In the genomic region with DNA sequence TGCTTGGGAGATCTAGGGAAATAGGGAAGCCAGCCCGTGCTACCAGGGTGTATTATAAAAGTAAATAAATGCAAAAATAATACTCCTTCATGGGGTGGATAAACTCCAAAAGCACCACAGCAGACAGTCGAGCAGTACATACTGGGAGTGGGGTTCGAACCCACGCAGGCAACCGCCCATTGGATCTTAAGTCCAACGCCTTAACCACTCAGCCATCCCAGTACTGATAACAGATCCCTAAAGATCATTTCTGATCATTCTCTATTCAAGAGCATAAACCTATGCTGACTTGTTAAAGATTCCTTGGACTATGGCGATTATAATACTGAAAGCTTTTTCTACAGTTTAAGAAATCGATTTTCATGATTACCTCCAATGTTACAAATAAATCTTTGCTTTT, we compare ENCODE assay signal across 18 mouse cellular contexts. TPM values are rescaled to one million over a fixed set of nuclear protein-coding genes. Genes with fewer than 3 reads are reported as not detected.
DNase-seq lines count a peak whose midpoint lies in the region; ATAC-seq lines count a peak whose summit lies in the region.
"Had no signal": no experiment of that assay in that cellular context is flagged by ENCODE, and none has a peak within 500 bp of the region (broad histone marks: within the 10 kb centered on the region; RNA-seq: fewer than 3 reads in every experiment).

No protein-coding gene starts in this region.

- no peaks in the 10 kb centered on the region for H3K27me3 ChIP-seq in midbrain, embryonic 14.5 days (ENCODE audit: control insufficient read depth, insufficient read depth, low read length)
- no peaks in the 10 kb centered on the region for H3K27me3 ChIP-seq in midbrain, embryonic 11.5 days (ENCODE audit: control insufficient read depth, insufficient read depth, low read length)
- no peaks in the 10 kb centered on the region for H3K27me3 ChIP-seq in neural tube, embryonic 11.5 days (ENCODE audit: control insufficient read depth, insufficient read depth, low read length)
- H3K27me3 ChIP-seq: hindbrain, embryonic 13.5 days; limb, embryonic 15.5 days; megakaryocyte, embryonic 14.5 days had no signal

- no peaks in the 10 kb centered on the region for H3K9me3 ChIP-seq in midbrain, embryonic 14.5 days (ENCODE audit: control insufficient read depth, low read length)
- H3K9me3 ChIP-seq in midbrain, embryonic 11.5 days (ENCODE audit: control insufficient read depth, low read length) = no peaks in the 10 kb centered on the region
- no peaks in the 10 kb centered on the region for H3K9me3 ChIP-seq in neural tube, embryonic 11.5 days (ENCODE audit: control insufficient read depth, low read length)
- H3K9me3 ChIP-seq: G1E; hindbrain, embryonic 13.5 days; limb, embryonic 15.5 days; megakaryocyte, embryonic 14.5 days had no signal

- H3K9ac ChIP-seq in midbrain, embryonic 14.5 days (replicated peaks; ENCODE audit: low read length) = no peak overlapping the region
- no peak overlapping the region for H3K9ac ChIP-seq in midbrain, embryonic 11.5 days (ENCODE audit: low read length)
- H3K9ac ChIP-seq in neural tube, embryonic 11.5 days (ENCODE audit: low read length) = no peak overlapping the region
- H3K9ac ChIP-seq: hindbrain, embryonic 13.5 days; limb, embryonic 15.5 days had no signal

- H3K36me3 ChIP-seq in midbrain, embryonic 14.5 days (ENCODE audit: control insufficient read depth, insufficient read depth, low read length) = no peaks in the 10 kb centered on the region
- H3K36me3 ChIP-seq in midbrain, embryonic 11.5 days (ENCODE audit: control insufficient read depth, insufficient read depth, low read length) = no peaks in the 10 kb centered on the region
- H3K36me3 ChIP-seq in neural tube, embryonic 11.5 days (ENCODE audit: control insufficient read depth, insufficient read depth, low read length) = no peaks in the 10 kb centered on the region
- H3K36me3 ChIP-seq: G1E; hindbrain, embryonic 13.5 days; limb, embryonic 15.5 days had no signal

- H3K27ac ChIP-seq in midbrain, embryonic 14.5 days (replicated peaks; ENCODE audit: low read depth, low read length) = no peak overlapping the region
- no peak overlapping the region for H3K27ac ChIP-seq in midbrain, embryonic 11.5 days (ENCODE audit: low read depth, low read length)
- no peak overlapping the region for H3K27ac ChIP-seq in neural tube, embryonic 11.5 days (ENCODE audit: low read depth, low read length)
- H3K27ac ChIP-seq: gastrocnemius, adult 2 months; hindbrain, embryonic 13.5 days; limb, embryonic 15.5 days had no signal

- H3K4me1 ChIP-seq in midbrain, embryonic 14.5 days (ENCODE audit: control insufficient read depth, insufficient read depth, low read length) = no peaks in the 10 kb centered on the region
- no peaks in the 10 kb centered on the region for H3K4me1 ChIP-seq in midbrain, embryonic 11.5 days (ENCODE audit: control insufficient read depth, insufficient read depth, low read length)
- H3K4me1 ChIP-seq in neural tube, embryonic 11.5 days (ENCODE audit: control insufficient read depth, insufficient read depth, low read length) = no peaks in the 10 kb centered on the region
- H3K4me1 ChIP-seq: hindbrain, embryonic 13.5 days; limb, embryonic 15.5 days had no signal

- DNase-seq in midbrain, embryonic 14.5 days = peak; percentile 12
- DNase-seq in midbrain, embryonic 11.5 days (ENCODE audit: low spot score, missing footprints) = no peak
- peak; percentile 8 for DNase-seq in NIH3T3 (ENCODE audit: low read depth)
- peak; percentile 80 for DNase-seq in embryo, embryonic 9.5 days (ENCODE audit: extremely low spot score)
- DNase-seq in neural tube, embryonic 11.5 days (ENCODE audit: low spot score) = peak; percentile 14
- no peak for DNase-seq in cerebellum, postnatal 10 days
- DNase-seq in adrenal gland, postnatal 36 days = no peak
- DNase-seq: adrenal gland, postnatal 14 days; cerebellum, postnatal 14 days; gastrocnemius, adult 2 months; kidney, postnatal 10 days; retina, postnatal 1 day had no signal

- no peak overlapping the region for H3K4me2 ChIP-seq in midbrain, embryonic 14.5 days (ENCODE audit: low read length)
- H3K4me2 ChIP-seq in midbrain, embryonic 11.5 days = no peak overlapping the region
- H3K4me2 ChIP-seq in neural tube, embryonic 11.5 days (ENCODE audit: low read depth) = no peak overlapping the region
- H3K4me2 ChIP-seq: heart, embryonic 11.5 days; hindbrain, embryonic 13.5 days; limb, embryonic 15.5 days had no signal

- 18% methylated on average over 8 of the region's 8 CpGs for WGBS in midbrain, embryonic 14.5 days
- 14% methylated on average over 8 of the region's 8 CpGs for WGBS in midbrain, embryonic 11.5 days
- 19% methylated on average over 8 of the region's 8 CpGs for WGBS in neural tube, embryonic 11.5 days

- ATAC-seq in midbrain, embryonic 14.5 days (ENCODE audit: low FRiP score, low TSS enrichment) = no peak
- no peak for ATAC-seq in midbrain, embryonic 11.5 days (ENCODE audit: low FRiP score)
- ATAC-seq in neural tube, embryonic 11.5 days (ENCODE audit: insufficient read depth, low FRiP score, low TSS enrichment) = no peak
- no peak for ATAC-seq in megakaryocyte, adult 5-6 weeks (ENCODE audit: poor library complexity, severe bottlenecking)

- H3K4me3 ChIP-seq in midbrain, embryonic 14.5 days (replicated peaks; ENCODE audit: low read depth, low read length) = no peak overlapping the region
- no peak overlapping the region for H3K4me3 ChIP-seq in midbrain, embryonic 11.5 days (ENCODE audit: low read depth, low read length)
- no peak overlapping the region for H3K4me3 ChIP-seq in neural tube, embryonic 11.5 days (ENCODE audit: low read depth, low read length)
- H3K4me3 ChIP-seq: gastrocnemius, adult 2 months; hindbrain, embryonic 13.5 days; limb, embryonic 15.5 days; megakaryocyte, embryonic 14.5 days had no signal

RNA-seq across cellular contexts. Expression of gene Hist1h2br, which starts 14.3 kb away (rescaled TPM):
- polyA plus RNA-seq in midbrain, embryonic 14.5 days (2014; fragmentation: Nextera tagmentation; extraction: Ambion mirVana) = 4.0 and 4.1 TPM in 2 replicates
- 17.8 and 23.1 TPM in 2 replicates for polyA plus RNA-seq in midbrain, embryonic 11.5 days (2014; fragmentation: Nextera tagmentation; extraction: Ambion mirVana)
- polyA plus RNA-seq in neural tube, embryonic 11.5 days (2014; fragmentation: Nextera tagmentation; extraction: Ambion mirVana) = 20.0 TPM in 2 replicates
- 322 and 378 TPM in 2 replicates for total RNA-seq in megakaryocyte, adult 5-6 weeks (2015)
- total RNA-seq in megakaryocyte, adult 5-6 weeks (2017) = 273 and 294 TPM in 2 replicates
- 10 to 100 TPM; 72.5 to 76.9 TPM for total RNA-seq in adrenal gland, postnatal 36 days (2021)

RNA-seq across cellular contexts. Expression of gene Hist1h2ap, which starts 14.6 kb away (rescaled TPM):
- polyA plus RNA-seq in midbrain, embryonic 14.5 days (2014; fragmentation: Nextera tagmentation; extraction: Ambion mirVana) = 613 and 855 TPM in 2 replicates
- polyA plus RNA-seq in midbrain, embryonic 11.5 days (2014; fragmentation: Nextera tagmentation; extraction: Ambion mirVana) = 5,628 and 6,009 TPM in 2 replicates
- 4,141 and 4,626 TPM in 2 replicates for polyA plus RNA-seq in neural tube, embryonic 11.5 days (2014; fragmentation: Nextera tagmentation; extraction: Ambion mirVana)
- total RNA-seq in megakaryocyte, adult 5-6 weeks (2015) = 111 and 142 TPM in 2 replicates
- total RNA-seq in megakaryocyte, adult 5-6 weeks (2017) = 857 and 1,070 TPM in 2 replicates
- total RNA-seq in adrenal gland, postnatal 36 days (2021) = 10 to 100 TPM; 48.2 to 72.9 TPM

RNA-seq across cellular contexts. Expression of gene Hist1h4n, which starts 15.9 kb away (rescaled TPM):
- polyA plus RNA-seq in midbrain, embryonic 14.5 days (2014; fragmentation: Nextera tagmentation; extraction: Ambion mirVana) = 5.7 and 9.6 TPM in 2 replicates
- polyA plus RNA-seq in midbrain, embryonic 11.5 days (2014; fragmentation: Nextera tagmentation; extraction: Ambion mirVana) = 10.3 and 12.0 TPM in 2 replicates
- 10.5 and 15.6 TPM in 2 replicates for polyA plus RNA-seq in neural tube, embryonic 11.5 days (2014; fragmentation: Nextera tagmentation; extraction: Ambion mirVana)
- total RNA-seq in megakaryocyte, adult 5-6 weeks (2015) = 60.0 and 63.1 TPM in 2 replicates
- total RNA-seq in megakaryocyte, adult 5-6 weeks (2017) = 1,683 and 2,067 TPM in 2 replicates
- total RNA-seq in adrenal gland, postnatal 36 days (2021) = 100 to 1,000 TPM in 1 of 2 experiments, 10 to 100 TPM in 1; 56.0 to 125 TPM

RNA-seq across cellular contexts. Expression of gene Hist1h4m, which starts 36.3 kb away (rescaled TPM):
- polyA plus RNA-seq in midbrain, embryonic 14.5 days (2014; fragmentation: Nextera tagmentation; extraction: Ambion mirVana) = not detected in 2 replicates
- not detected in 2 replicates for polyA plus RNA-seq in midbrain, embryonic 11.5 days (2014; fragmentation: Nextera tagmentation; extraction: Ambion mirVana)
- polyA plus RNA-seq in neural tube, embryonic 11.5 days (2014; fragmentation: Nextera tagmentation; extraction: Ambion mirVana) = not detected in 2 replicates
- total RNA-seq in megakaryocyte, adult 5-6 weeks (2015) = 67.9 and 71.7 TPM in 2 replicates
- 1,995 and 3,050 TPM in 2 replicates for total RNA-seq in megakaryocyte, adult 5-6 weeks (2017)
- 100 to 1,000 TPM; 215 to 270 TPM for total RNA-seq in adrenal gland, postnatal 36 days (2021)
- polyA plus RNA-seq: G1E; heart, embryonic 11.5 days; hindbrain, embryonic 13.5 days; limb, embryonic 15.5 days had no signal

RNA-seq across cellular contexts. Expression of gene Hist1h2ao, which starts 37.6 kb away (rescaled TPM):
- not detected in 2 replicates for polyA plus RNA-seq in midbrain, embryonic 14.5 days (2014; fragmentation: Nextera tagmentation; extraction: Ambion mirVana)
- 1.7 TPM in 1 of 2 replicates, not detected in the other for polyA plus RNA-seq in midbrain, embryonic 11.5 days (2014; fragmentation: Nextera tagmentation; extraction: Ambion mirVana)
- polyA plus RNA-seq in neural tube, embryonic 11.5 days (2014; fragmentation: Nextera tagmentation; extraction: Ambion mirVana) = not detected in 2 replicates
- 149 and 256 TPM in 2 replicates for total RNA-seq in megakaryocyte, adult 5-6 weeks (2015)
- 2,161 and 2,311 TPM in 2 replicates for total RNA-seq in megakaryocyte, adult 5-6 weeks (2017)
- 10 to 100 TPM; 24.0 to 56.4 TPM for total RNA-seq in adrenal gland, postnatal 36 days (2021)
- total RNA-seq: adrenal gland, postnatal 14 days had no signal
- polyA plus RNA-seq: heart, embryonic 11.5 days; hindbrain, embryonic 13.5 days; limb, embryonic 15.5 days had no signal

Comparison
In these comparisons a context has a peak if more than half of its experiments do, and no peak if none do; other contexts are left out.
1. DNase-seq: peak in midbrain, embryonic 14.5 days (single experiment), NIH3T3 (single experiment), embryo, embryonic 9.5 days (single experiment) and neural tube, embryonic 11.5 days (single experiment); none in midbrain, embryonic 11.5 days (single experiment), cerebellum, postnatal 10 days (0 of 2) and adrenal gland, postnatal 36 days (0 of 2).